9 mouse cellular contexts compared by ENCODE assay signal in the genomic region with DNA sequence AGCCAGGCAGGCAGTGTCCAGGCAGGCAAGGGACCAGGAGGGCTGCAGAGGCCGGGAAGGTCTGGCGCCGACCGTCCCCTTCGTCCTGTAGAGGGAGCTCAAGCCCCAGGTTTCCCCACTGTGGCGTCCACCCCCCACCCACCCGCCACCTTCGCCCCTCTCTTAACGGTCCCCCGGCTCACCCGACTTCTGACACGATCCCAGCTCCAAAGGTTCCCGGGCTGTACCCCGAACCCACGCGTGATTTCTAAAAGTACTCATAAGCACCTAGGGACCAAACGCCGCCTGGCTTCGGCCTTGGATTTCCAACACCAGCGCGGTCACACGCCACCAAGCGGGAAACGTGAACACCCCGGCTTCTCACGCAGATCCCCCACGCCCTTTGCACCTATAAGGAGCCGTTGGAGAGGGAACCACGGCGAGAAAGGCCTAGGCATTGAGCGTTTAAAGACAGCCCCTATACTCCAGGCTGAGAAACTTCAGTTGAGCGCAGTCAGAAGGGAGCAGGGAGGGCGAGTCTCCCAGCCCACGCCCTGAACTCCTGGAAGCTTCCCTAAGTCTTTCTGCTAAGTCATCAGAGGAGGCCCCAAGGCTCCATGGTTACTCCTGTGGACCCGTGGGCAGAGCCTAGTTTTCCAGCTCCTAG. TPM values are rescaled to one million over a fixed set of nuclear protein-coding genes. Genes with fewer than 3 reads are reported as not detected.
A peak's percentile ranks its signal among the peaks of the same experiment; 100 is the strongest.
DNase-seq lines count a peak whose midpoint lies in the region; ATAC-seq and TF ChIP-seq lines count a peak whose summit lies in the region.
"Had no signal": no experiment of that assay in that cellular context is flagged by ENCODE, and none has a peak within 500 bp of the region (broad histone marks: within the 10 kb centered on the region; RNA-seq: fewer than 3 reads in every experiment).

No protein-coding gene starts in this region.

- no peak overlapping the region for H3ac ChIP-seq in C2C12 (ENCODE audit: control insufficient read depth, insufficient read length, low read depth)

- peak overlapping the region; percentile 91 for H3K4me2 ChIP-seq in embryonic facial prominence, embryonic 14.5 days (ENCODE audit: low read depth, low read length)
- peak overlapping the region; percentile 93 for H3K4me2 ChIP-seq in heart, embryonic 15.5 days

- H3K9me3 ChIP-seq in embryonic facial prominence, embryonic 14.5 days (ENCODE audit: control insufficient read depth, low read length) = no peaks in the 10 kb centered on the region
- H3K9me3 ChIP-seq in heart, embryonic 15.5 days (replicated peaks) = no peaks in the 10 kb centered on the region

- H3K36me3 ChIP-seq in C2C12 (ENCODE audit: control insufficient read depth, insufficient read depth) = no peaks in the 10 kb centered on the region
- peaks cover 8% of the 10 kb centered on the region; the same call in 1 of the 2 replicates for H3K36me3 ChIP-seq in embryonic facial prominence, embryonic 14.5 days (ENCODE audit: control insufficient read depth, insufficient read depth, low read length)
- no peaks in the 10 kb centered on the region for H3K36me3 ChIP-seq in heart, embryonic 15.5 days

- 3% methylated on average over 35 of the region's 35 CpGs for WGBS in embryonic facial prominence, embryonic 14.5 days
- 2% methylated on average over 35 of the region's 35 CpGs for WGBS in heart, embryonic 15.5 days

- DNase-seq in NIH3T3 (ENCODE audit: low read depth) = peak; percentile 56
- peak; percentile 75 for DNase-seq in embryonic facial prominence, embryonic 14.5 days (ENCODE audit: low spot score)
- peak; percentile 76 to 79 for DNase-seq in kidney, postnatal 25 days
- DNase-seq in mesoderm, embryonic 11.5 days (ENCODE audit: low read depth, low spot score) = peak; percentile 71
- peak; percentile 75 for DNase-seq in testis, postnatal 10 days (ENCODE audit: low spot score)
- no peak for DNase-seq in adipocyte (ENCODE audit: low spot score)

- no peaks in the 10 kb centered on the region for H3K4me1 ChIP-seq in embryonic facial prominence, embryonic 14.5 days (ENCODE audit: control insufficient read depth, insufficient read depth, low read length)
- H3K4me1 ChIP-seq in heart, embryonic 15.5 days (replicated peaks) = peaks cover 29% of the 10 kb centered on the region

- no peak overlapping the region for H3K27ac ChIP-seq in embryonic facial prominence, embryonic 14.5 days (replicated peaks; ENCODE audit: low read depth, low read length)
- H3K27ac ChIP-seq in heart, embryonic 15.5 days = peak overlapping the region; percentile 24; the same call in 1 of the 2 replicates

- H3K27me3 ChIP-seq in C2C12 (ENCODE audit: control insufficient read depth, insufficient read depth, insufficient read length) = no peaks in the 10 kb centered on the region
- H3K27me3 ChIP-seq in embryonic facial prominence, embryonic 14.5 days (replicated peaks; ENCODE audit: control insufficient read depth, insufficient read depth, low read length) = peaks cover 57% of the 10 kb centered on the region
- peaks cover 60% of the 10 kb centered on the region for H3K27me3 ChIP-seq in heart, embryonic 15.5 days

- peak; percentile 23; the same call in 1 of the 2 replicates for ATAC-seq in embryonic facial prominence, embryonic 14.5 days (ENCODE audit: low read depth)
- 0 out of 2 replicates have a peak, but pooled peaks have one; percentile 25 for ATAC-seq in heart, embryonic 15.5 days (replicated peaks; ENCODE audit: insufficient number of reproducible peaks, insufficient read depth, low FRiP score, low read depth)

- H3K79me2 ChIP-seq in C2C12 (ENCODE audit: control insufficient read depth, insufficient read depth) = no peaks in the 10 kb centered on the region

- no peaks in the 10 kb centered on the region for H3K79me3 ChIP-seq in C2C12 (ENCODE audit: low read depth)

- H3K9ac ChIP-seq in embryonic facial prominence, embryonic 14.5 days (ENCODE audit: low read depth, low read length) = peak overlapping the region; percentile 44
- H3K9ac ChIP-seq in heart, embryonic 15.5 days = peak overlapping the region; percentile 41

- TF ChIP-seq CTCF in C2C12 (IDR thresholded peaks at IDR 0.05; ENCODE audit: control insufficient read depth, insufficient read depth, insufficient read length) = peak; percentile 87

- no peak overlapping the region for H3K4me3 ChIP-seq in C2C12 (ENCODE audit: insufficient read depth, poor library complexity, severe bottlenecking)
- peak overlapping the region; percentile 74 for H3K4me3 ChIP-seq in embryonic facial prominence, embryonic 14.5 days (ENCODE audit: low read depth, low read length)
- H3K4me3 ChIP-seq in heart, embryonic 15.5 days = peak overlapping the region; percentile 80
- H3K4me3 ChIP-seq: erythroblast, embryonic 14.5 days had no signal

TF ChIP-seq in C2C12, 6 proteins besides CTCF, POLR2A, EP300 and RAD21:
- no peak for TF ChIP-seq MYOG (IDR thresholded peaks at IDR 0.05; ENCODE audit: control insufficient read depth, extremely low read depth, insufficient read length)
- no peak for TF ChIP-seq MAX (IDR thresholded peaks at IDR 0.05)
- no peak for TF ChIP-seq CEBPB (IDR thresholded peaks at IDR 0.05; ENCODE audit: low read depth)
- TF ChIP-seq USF1 (IDR thresholded peaks at IDR 0.05; ENCODE audit: low read depth) = no peak
- TF ChIP-seq MYOD1 (IDR thresholded peaks at IDR 0.05; ENCODE audit: control insufficient read depth, insufficient read length, low read depth) = no peak
- no peak for TF ChIP-seq FOSL1 (IDR thresholded peaks at IDR 0.05; ENCODE audit: insufficient read depth, low read length, poor library complexity, severe bottlenecking)

RNA-seq across cellular contexts. Expression of a gene that starts 4.1 kb away (rescaled TPM):
- polyA plus RNA-seq in C2C12 (2012; fragmentation: generic; extraction: Trizol) = 8.8 TPM
- 11.0 and 12.3 TPM in 2 replicates for polyA plus RNA-seq in embryonic facial prominence, embryonic 14.5 days (2014; fragmentation: Nextera tagmentation; extraction: Ambion mirVana)
- 13.9 and 17.3 TPM in 2 replicates for polyA plus RNA-seq in heart, embryonic 15.5 days (2015; fragmentation: Nextera tagmentation; extraction: Ambion mirVana)
- polyA plus RNA-seq: erythroblast, embryonic 14.5 days had no signal
